Mouse (Mus musculus) MEL (cell line): ENCODE measurements around the gene Coasy.

Source experiments
- CHD2 ChIP-seq: IDR thresholded peaks from 2 replicates; pipeline ENCODE4 v1.6.1; 2011; ENCODE audit warnings: low read length, improper control_type of control experiment
- CTCF ChIP-seq, 3 experiments: IDR thresholded peaks in 2 of 3; conservative IDR thresholded peaks in 1 of 3; 2 replicates each; pipeline ENCODE4 v1.5.1; 2011 to 2012; ENCODE audit warnings: low read length in 3 of 3, low read depth in 2 of 3, mild to moderate bottlenecking in 2 of 3, improper control_type of control experiment in 1 of 3, inconsistent platforms in 1 of 3, mixed read lengths in 1 of 3, moderate library complexity in 1 of 3; ENCODE audit not compliant: control insufficient read depth in 1 of 3, insufficient read depth in 1 of 3, poor library complexity in 1 of 3, severe bottlenecking in 1 of 3
- E2F4 ChIP-seq: IDR thresholded peaks from 2 replicates; pipeline ENCODE4 v1.6.1; 2011; ENCODE audit warnings: low read depth, low read length, improper control_type of control experiment, borderline replicate concordance
- EP300 ChIP-seq, 2 experiments: IDR thresholded peaks; 2 replicates each; pipeline ENCODE4 v1.6.1; 2011; ENCODE audit warnings: improper control_type of control experiment in 2 of 2, low read length in 2 of 2, low read depth in 1 of 2, mild to moderate bottlenecking in 1 of 2
- POLR2A ChIP-seq, 2 experiments: IDR thresholded peaks; 2 replicates each; pipeline ENCODE4 v1.6.1; 2011 to 2012; ENCODE audit warnings: low read length in 2 of 2, mild to moderate bottlenecking in 2 of 2, control low read depth in 1 of 2, improper control_type of control experiment in 1 of 2, low read depth in 1 of 2, moderate library complexity in 1 of 2; ENCODE audit not compliant: control insufficient read depth in 1 of 2, insufficient read depth in 1 of 2, poor library complexity in 1 of 2
- RCOR1 ChIP-seq: IDR thresholded peaks from 2 replicates; pipeline ENCODE4 v1.6.1; 2012; ENCODE audit warnings: low read depth, mild to moderate bottlenecking, inconsistent platforms, low read length, improper control_type of control experiment
- SIN3A ChIP-seq: IDR thresholded peaks from 2 replicates; pipeline ENCODE4 v1.6.1; 2012; ENCODE audit warnings: low read length, improper control_type of control experiment, inconsistent platforms
- ZNF384 ChIP-seq: IDR thresholded peaks from 2 replicates; pipeline ENCODE4 v1.6.1; 2012; ENCODE audit warnings: low read depth, mild to moderate bottlenecking, inconsistent platforms, low read length, improper control_type of control experiment

DNA sequence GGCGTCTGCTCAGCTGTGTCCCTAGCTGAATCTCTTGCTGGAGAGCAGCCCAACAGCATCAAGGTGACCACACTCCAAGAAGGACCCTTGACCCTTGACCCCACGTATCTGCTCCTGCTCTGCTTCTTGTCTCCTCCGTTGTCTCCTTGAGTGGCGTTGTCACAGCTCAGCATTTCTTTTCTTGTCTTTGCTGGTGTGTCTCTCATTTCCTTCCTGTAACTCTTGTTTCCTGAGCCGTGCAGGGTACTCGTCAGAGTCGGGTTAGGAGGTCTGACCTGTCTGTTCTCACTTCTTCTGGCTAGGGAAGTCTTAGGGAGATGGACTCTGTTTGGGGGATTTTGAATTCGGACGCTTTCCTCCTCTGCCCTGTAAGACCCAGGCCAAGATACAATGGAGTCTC, 35.9 kb upstream of the Coasy start:
- no peak for TF ChIP-seq POLR2A (IDR thresholded peaks at IDR 0.05; ENCODE audit: control insufficient read depth in 1 of 2, insufficient read depth in 1 of 2, low read depth in 1 of 2, low read length in 2 of 2, poor library complexity in 1 of 2)
- TF ChIP-seq CTCF (IDR thresholded peaks at IDR 0.05 in 2 of 3, conservative IDR thresholded peaks at IDR 0.05 in 1 of 3; ENCODE audit: control insufficient read depth in 1 of 3, insufficient read depth in 1 of 3, low read depth in 2 of 3, low read length in 3 of 3, poor library complexity in 1 of 3, severe bottlenecking in 1 of 3), result no peak
- TF ChIP-seq EP300 (IDR thresholded peaks at IDR 0.05; ENCODE audit: low read depth in 1 of 2, low read length in 2 of 2), result no peak
- TF ChIP-seq SIN3A, result no peak
- no peak for TF ChIP-seq ZNF384
- no peak for TF ChIP-seq CHD2
- no peak for TF ChIP-seq RCOR1
- TF ChIP-seq E2F4, result no peak
